Mouse (Mus musculus): ENCODE measurements around the gene Hipk1.

The Hipk1 gene

GRCm38 (mm10) chr3:103715762-103716693 lies 75.3 kb downstream of the Hipk1 start:
- ChIA-PET CTCF (interaction anchor here in 2 of 4 experiments (0.6 to 0.9 kb wide), 4 partner anchors 21 to 1604 kb away, joined by 3 to 6 read pairs (median 3); partner anchors contain the start of gene Olfml3 (in 1 of the 2)), POLR2A (interaction anchor here (0.6 to 1.4 kb wide), 4 partner anchors 9 to 922 kb away, joined by 3 to 7 read pairs (median 3); partner anchors contain the start of gene Slc16a1 (in 1 of the 4))

- ChIA-PET CTCF (no interaction called here), POLR2A (interaction anchor here in 2 of 4 experiments (0.7 to 0.9 kb wide), 3 partner anchors 9 to 69 kb away, joined by 3 read pairs; no protein-coding TSS in a partner anchor)
Observed at GRCm38 (mm10) chr3:103714942-103715341, 76.4 kb downstream of the Hipk1 start.

- ChIA-PET CTCF (no interaction called here), POLR2A (interaction anchor here in 2 of 4 experiments (0.7 to 0.9 kb wide), 4 partner anchors 8 to 179 kb away, joined by 3 read pairs; no protein-coding TSS in a partner anchor)
Observed at GRCm38 (mm10) chr3:103714236-103714875, 77.0 kb downstream of the Hipk1 start.

- ChIA-PET POLR2A (interaction anchor here in 1 of 4 experiments (0.7 kb wide), 1 partner anchor 178 kb away, joined by 4 read pairs; no protein-coding TSS in a partner anchor), CTCF (interaction anchor here in 2 of 4 experiments (0.5 to 0.6 kb wide), 3 partner anchors 26 to 1339 kb away, joined by 3 read pairs; partner anchors contain the start of gene Olfml3 (in 1 of the 2))
Observed at GRCm38 (mm10) chr3:103712196-103712595, 79.2 kb downstream of the Hipk1 start.

GRCm38 (mm10) chr3:103709470-103710040 lies 81.8 kb downstream of the Hipk1 start:
- CTCF ChIA-PET, result interaction anchor here in 2 of 4 experiments (0.6 kb wide), 2 partner anchors 26 to 28 kb away, joined by 3 to 4 read pairs; partner anchors contain the start of gene Olfml3 (in 1 of the 2)
- POLR2A ChIA-PET, result interaction anchor here in 2 of 4 experiments (0.6 to 0.7 kb wide), 2 partner anchors 55 to 1517 kb away, joined by 3 to 7 read pairs; no protein-coding TSS in a partner anchor

- CTCF ChIA-PET, result no interaction called here
Observed at GRCm38 (mm10) chr3:103705426-103705825, 85.9 kb downstream of the Hipk1 start.

GRCm38 (mm10) chr3:103704661-103705060 lies 86.7 kb downstream of the Hipk1 start:
- ChIA-PET POLR2A (interaction anchor here in 1 of 4 experiments (0.6 kb wide), 1 partner anchor 129 kb away, joined by 4 read pairs; no protein-coding TSS in a partner anchor), CTCF (interaction anchor here in 1 of 4 experiments (0.7 kb wide), 1 partner anchor 310 kb away, joined by 4 read pairs; no protein-coding TSS in a partner anchor)

More at GRCm38 (mm10) chr3:103705426-103705825, 85.9 kb downstream of the Hipk1 start:
- POLR2A ChIA-PET, result no interaction called here

GRCm38 (mm10) chr3:103696388-103696925 lies 94.9 kb downstream of the Hipk1 start:
- CTCF ChIA-PET, result no interaction called here
- POLR2A ChIA-PET, result interaction anchor here in 2 of 4 experiments (0.6 to 1.1 kb wide), 2 partner anchors 489 kb away, joined by 3 to 7 read pairs; no protein-coding TSS in a partner anchor

- POLR2A ChIA-PET, result interaction anchor here in 3 of 4 experiments (0.6 to 1.4 kb wide), 4 partner anchors 42 to 273 kb away, joined by 3 to 7 read pairs (median 6); partner anchors contain the start of gene Olfml3 (in 1 of the 3)
- CTCF ChIA-PET, result no interaction called here
Observed at GRCm38 (mm10) chr3:103695556-103695955, 95.8 kb downstream of the Hipk1 start.

GRCm38 (mm10) chr3:103690506-103690905 lies 100.9 kb downstream of the Hipk1 start:
- ChIA-PET POLR2A (no interaction called here), CTCF (no interaction called here)
